Mouse (Mus musculus) cerebellum, adult 11-12 months (tissue): Measurements from ENCODE around the gene A430089I19Rik.
"Not testable (repeated sequence)": the region's sequence is repeated elsewhere in the genome, so short reads cannot be mapped to it uniquely, and the experiment has no call there.

Source experiments
- DNase-seq: peaks from one replicate; pipeline ENCODE4 v3.0.0; 2022

The A430089I19Rik gene

GRCm38 (mm10) chr5:94306696-94307095, at the start of gene A430089I19Rik:
Gene A430089I19Rik (minus strand): TSS chr5:94306796.
- DNase-seq = not testable (repeated sequence)

- not testable (repeated sequence) for DNase-seq
These were observed 32.9 kb upstream of the A430089I19Rik start, which contains the start of gene AA792892 for GRCm38 (mm10) chr5:94339449-94339848. Gene AA792892 (plus strand): TSS chr5:94339749.

- DNase-seq = not testable (repeated sequence)
These were observed 7.5 kb upstream of the A430089I19Rik start, which contains the start of gene Gm6502 for GRCm38 (mm10) chr5:94314135-94314534. Gene Gm6502 (plus strand): TSS chr5:94314435.
